Mouse (Mus musculus): ENCODE data around the gene Noct. TPM values are rescaled to one million over a fixed set of nuclear protein-coding genes. Genes with fewer than 3 reads are reported as not detected.

Noct gene
- polyA plus RNA-seq, 1 experiment from 2014 or later, result 7.0 TPM

DNA sequence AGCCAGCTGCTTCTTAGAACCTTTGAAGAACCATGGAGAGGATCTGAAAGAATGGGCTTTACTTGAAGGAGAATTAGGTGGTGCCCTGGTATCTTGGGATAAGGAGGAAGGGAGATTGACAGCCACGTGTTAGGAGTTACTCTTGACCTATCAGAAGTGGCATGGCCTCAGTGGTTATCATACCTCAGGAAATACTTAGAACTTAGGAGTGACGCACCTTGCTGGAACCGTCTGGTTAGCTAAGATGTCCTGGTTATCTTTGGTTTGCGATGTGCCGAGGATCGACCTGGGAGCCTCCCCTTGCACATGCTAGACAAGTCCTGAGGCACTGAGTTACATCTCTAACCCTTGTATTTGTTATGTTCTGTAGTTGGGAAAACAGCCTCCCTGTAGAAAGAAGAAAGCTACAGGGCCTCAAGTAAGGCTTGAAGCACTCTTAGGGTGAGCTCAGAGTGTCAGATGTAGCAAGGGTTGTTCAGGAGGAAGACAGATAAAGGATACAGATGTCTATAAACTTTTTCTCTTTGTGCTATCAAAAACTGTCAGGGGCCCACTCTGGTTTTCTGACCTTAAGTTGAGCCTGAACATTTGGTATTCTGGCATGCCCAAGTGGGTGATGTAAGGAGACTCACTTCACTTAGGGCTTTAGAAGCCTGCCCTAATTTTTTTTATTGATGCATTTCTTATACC, 6.0 kb downstream of the Noct start:
- H3K4me3 ChIP-seq (ENCODE audit: low read depth, low read length), result no peak overlapping the region
- H3K9me3 ChIP-seq (ENCODE audit: control insufficient read depth, low read length), result no peaks in the 10 kb centered on the region
- DNase-seq (ENCODE audit: low spot score) (no peak), ATAC-seq (replicated peaks; ENCODE audit: low FRiP score, low TSS enrichment, low read depth) (no peak)
- H3K36me3 ChIP-seq (ENCODE audit: control insufficient read depth, insufficient read depth, low read length), result no peaks in the 10 kb centered on the region
- H3K9ac ChIP-seq (ENCODE audit: low read length), result no peak overlapping the region
- H3K27me3 ChIP-seq (replicated peaks; ENCODE audit: control insufficient read depth, insufficient read depth, low read length), result no peaks in the 10 kb centered on the region
- no peak overlapping the region for H3K27ac ChIP-seq (ENCODE audit: low read depth)
- 86% methylated on average over 6 of the region's 6 CpGs for WGBS
- peaks cover 18% of the 10 kb centered on the region for H3K4me1 ChIP-seq (replicated peaks; ENCODE audit: control insufficient read depth, insufficient read depth, low read length)
- H3K4me2 ChIP-seq (ENCODE audit: low read length), result no peak overlapping the region

DNA sequence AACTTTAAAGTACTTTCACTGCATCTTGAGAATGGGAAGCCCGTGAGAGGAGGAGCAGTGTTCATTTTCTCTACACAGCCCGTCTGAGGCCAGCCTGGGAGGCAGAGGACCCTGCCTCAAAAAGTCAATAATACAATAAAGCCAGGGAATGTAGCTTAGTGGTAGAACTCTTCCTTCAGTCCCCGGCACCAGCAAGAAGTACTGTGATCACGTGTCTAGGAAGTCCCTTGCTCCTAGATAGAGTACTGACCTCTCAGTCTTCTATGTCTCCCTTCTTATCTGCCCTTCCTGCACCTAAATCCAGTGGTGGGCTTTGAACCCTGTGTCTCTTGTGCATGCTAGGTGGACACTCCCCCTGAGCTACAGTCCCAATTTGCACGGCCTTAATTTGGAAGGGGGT, 6.6 kb downstream of the Noct start:
- Histone ChIP-seq H3K4me2 (ENCODE audit: low read length) (no peak overlapping the region), H3K27ac (ENCODE audit: low read depth) (no peak overlapping the region; the same call in 1 of the 2 replicates), H3K9me3 (ENCODE audit: control insufficient read depth, low read length) (no peaks in the 10 kb centered on the region), H3K36me3 (ENCODE audit: control insufficient read depth, insufficient read depth, low read length) (no peaks in the 10 kb centered on the region), H3K4me1 (replicated peaks; ENCODE audit: control insufficient read depth, insufficient read depth, low read length) (peaks cover 12% of the 10 kb centered on the region), H3K27me3 (replicated peaks; ENCODE audit: control insufficient read depth, insufficient read depth, low read length) (no peaks in the 10 kb centered on the region), H3K4me3 (ENCODE audit: low read depth, low read length) (no peak overlapping the region), H3K9ac (ENCODE audit: low read length) (no peak overlapping the region)
- WGBS, result 69% methylated on average over 5 of the region's 5 CpGs
- DNase-seq (ENCODE audit: low spot score) (no peak), ATAC-seq (replicated peaks; ENCODE audit: low FRiP score, low TSS enrichment, low read depth) (no peak)

DNA sequence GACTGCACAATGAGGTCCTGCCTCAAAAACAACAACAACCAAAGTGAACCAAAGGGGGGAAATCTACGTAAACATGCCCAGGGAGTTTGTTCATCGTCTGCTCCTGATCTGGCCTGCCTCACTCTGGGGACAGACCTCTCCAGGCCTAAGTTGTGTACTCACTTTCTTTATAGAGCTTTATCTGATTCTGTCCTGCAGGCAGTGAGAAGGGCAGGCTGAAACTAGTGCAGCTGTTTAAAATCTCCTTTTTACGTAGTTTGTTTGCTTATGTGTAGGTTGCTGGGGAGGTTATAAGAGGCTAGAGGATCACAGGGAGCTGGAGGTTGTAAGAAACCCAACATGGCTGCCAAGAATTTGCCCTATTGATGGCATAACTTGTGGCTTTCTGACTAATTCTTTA, 7.3 kb downstream of the Noct start:
- Histone ChIP-seq H3K27ac (ENCODE audit: low read depth) (no peak overlapping the region; the same call in 1 of the 2 replicates), H3K4me1 (replicated peaks; ENCODE audit: control insufficient read depth, insufficient read depth, low read length) (peaks cover 10% of the 10 kb centered on the region), H3K27me3 (replicated peaks; ENCODE audit: control insufficient read depth, insufficient read depth, low read length) (no peaks in the 10 kb centered on the region), H3K4me3 (ENCODE audit: low read depth, low read length) (no peak overlapping the region), H3K9ac (ENCODE audit: low read length) (no peak overlapping the region), H3K36me3 (ENCODE audit: control insufficient read depth, insufficient read depth, low read length) (no peaks in the 10 kb centered on the region), H3K9me3 (ENCODE audit: control insufficient read depth, low read length) (no peaks in the 10 kb centered on the region), H3K4me2 (ENCODE audit: low read length) (no peak overlapping the region)
- no peak for DNase-seq (ENCODE audit: low spot score)
- 42% methylated on average over 3 of the region's 3 CpGs for WGBS
- ATAC-seq (replicated peaks; ENCODE audit: low FRiP score, low TSS enrichment, low read depth), result no peak

DNA sequence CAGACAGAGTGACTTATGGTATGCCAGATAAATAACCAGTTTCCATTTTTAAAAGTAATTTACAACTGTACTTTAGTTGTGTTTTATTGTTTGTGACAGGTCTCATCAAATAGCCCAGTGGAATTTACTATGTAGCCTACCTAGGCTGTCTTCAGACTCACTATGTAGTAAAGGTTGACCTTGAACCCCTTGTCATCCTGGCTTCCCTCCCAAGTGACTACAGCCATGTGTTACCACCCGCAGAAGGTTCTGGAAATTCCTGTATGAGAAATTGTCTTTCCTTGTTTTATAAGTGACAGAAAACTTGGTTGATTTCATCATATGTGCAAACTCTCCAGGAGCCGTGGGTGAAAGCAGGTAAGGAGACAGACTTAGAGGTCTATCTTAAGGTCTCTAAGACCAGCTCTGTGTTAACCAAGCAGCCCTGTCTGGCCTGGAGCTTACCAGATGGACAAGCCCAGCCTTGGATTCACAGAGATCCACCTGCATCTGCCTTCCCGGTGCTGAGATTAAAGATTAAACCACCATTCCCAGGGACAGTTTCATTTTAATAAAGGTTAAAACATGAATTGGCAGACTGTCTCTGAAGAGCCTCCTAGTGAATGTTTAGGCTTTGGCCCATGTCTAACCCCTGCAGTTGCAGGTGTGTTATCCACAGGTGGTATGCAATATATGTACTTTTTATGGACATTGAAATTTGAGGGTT, 8.1 kb downstream of the Noct start:
- H3K27ac ChIP-seq (ENCODE audit: low read depth), result no peak overlapping the region
- WGBS, result 93% methylated on average over 3 of the region's 3 CpGs
- H3K4me3 ChIP-seq (ENCODE audit: low read depth, low read length), result no peak overlapping the region
- H3K9me3 ChIP-seq (ENCODE audit: control insufficient read depth, low read length), result no peaks in the 10 kb centered on the region
- H3K9ac ChIP-seq (ENCODE audit: low read length), result no peak overlapping the region
- DNase-seq (ENCODE audit: low spot score) (no peak), ATAC-seq (replicated peaks; ENCODE audit: low FRiP score, low TSS enrichment, low read depth) (no peak)
- no peaks in the 10 kb centered on the region for H3K36me3 ChIP-seq (ENCODE audit: control insufficient read depth, insufficient read depth, low read length)
- H3K4me2 ChIP-seq (ENCODE audit: low read length), result no peak overlapping the region
- no peaks in the 10 kb centered on the region for H3K27me3 ChIP-seq (replicated peaks; ENCODE audit: control insufficient read depth, insufficient read depth, low read length)
- H3K4me1 ChIP-seq (replicated peaks; ENCODE audit: control insufficient read depth, insufficient read depth, low read length), result peaks cover 10% of the 10 kb centered on the region

DNA sequence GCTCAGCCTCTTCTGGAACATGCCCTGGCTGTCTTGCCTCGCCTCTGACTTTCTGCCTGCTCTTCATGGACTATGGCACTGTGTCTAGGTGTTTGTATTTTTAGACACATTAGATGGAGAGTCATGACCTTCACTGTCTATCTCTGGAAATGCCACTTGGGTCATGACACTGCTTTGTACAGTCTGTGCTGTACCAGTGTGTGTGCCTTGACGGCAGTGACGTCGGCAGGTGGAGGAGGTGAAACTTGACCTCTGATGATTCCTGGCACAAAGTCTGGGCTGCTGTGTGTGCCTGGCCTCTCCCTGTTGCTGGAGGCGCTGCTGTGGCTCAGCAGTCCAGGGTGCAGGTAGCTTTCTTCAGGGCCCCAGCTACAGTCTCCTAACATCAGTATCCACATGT, 9.2 kb downstream of the Noct start:
- H3K9me3 ChIP-seq (ENCODE audit: control insufficient read depth, low read length), result no peaks in the 10 kb centered on the region
- no peak overlapping the region for H3K4me2 ChIP-seq (ENCODE audit: low read length)
- no peaks in the 10 kb centered on the region for H3K27me3 ChIP-seq (replicated peaks; ENCODE audit: control insufficient read depth, insufficient read depth, low read length)
- no peak for DNase-seq (ENCODE audit: low spot score)
- H3K36me3 ChIP-seq (ENCODE audit: control insufficient read depth, insufficient read depth, low read length), result no peaks in the 10 kb centered on the region
- 0 out of 2 replicates have a peak, but pooled peaks have one; percentile 6 for ATAC-seq (replicated peaks; ENCODE audit: low FRiP score, low TSS enrichment, low read depth)
- no peak overlapping the region for H3K9ac ChIP-seq (ENCODE audit: low read length)
- peaks cover 10% of the 10 kb centered on the region for H3K4me1 ChIP-seq (replicated peaks; ENCODE audit: control insufficient read depth, insufficient read depth, low read length)
- no peak overlapping the region for H3K4me3 ChIP-seq (ENCODE audit: low read depth, low read length)
- H3K27ac ChIP-seq (ENCODE audit: low read depth), result 0 out of 2 replicates have a peak overlapping the region, but pooled peaks have one; percentile 16
- WGBS, result 42% methylated on average over 5 of the region's 5 CpGs

DNA sequence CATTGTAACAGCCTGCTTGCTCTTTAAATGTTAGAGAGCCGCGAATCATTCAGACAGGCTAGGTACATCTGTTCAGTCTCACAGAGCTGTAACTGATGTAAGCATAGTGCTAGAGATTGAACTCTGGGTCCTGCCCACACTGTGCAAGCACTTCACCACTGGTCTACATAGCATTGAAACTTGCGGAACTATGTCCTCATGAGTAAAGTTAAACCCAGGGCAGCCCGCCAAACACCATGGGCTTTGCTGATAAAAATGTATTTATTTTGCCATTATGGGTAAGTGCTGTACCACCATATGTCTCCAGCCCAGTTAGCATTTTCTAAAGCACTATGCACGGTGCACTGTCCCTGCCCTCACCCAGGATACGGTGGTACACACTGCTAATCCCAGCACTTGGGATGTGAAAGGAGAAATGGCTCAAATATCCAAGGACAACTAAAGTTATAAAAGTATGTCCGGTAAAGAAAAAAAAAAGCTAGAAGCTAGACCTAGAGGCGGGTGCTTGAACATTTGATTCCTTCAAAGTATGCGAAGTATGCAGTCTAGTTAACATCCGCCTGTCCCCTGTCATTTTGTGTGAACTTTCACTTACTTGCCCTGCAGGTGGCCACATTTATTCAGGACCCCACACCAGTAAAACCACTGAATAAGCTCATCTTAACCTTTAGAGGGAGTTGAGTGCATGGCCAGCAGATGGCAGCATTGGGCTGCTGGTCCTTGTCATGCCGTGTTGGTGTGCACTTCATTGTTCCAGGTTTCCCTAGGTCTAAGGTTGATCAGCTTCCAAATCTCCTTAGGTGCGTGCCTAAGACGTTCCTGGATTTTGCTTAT, 9.9 kb downstream of the Noct start:
- Histone ChIP-seq H3K36me3 (ENCODE audit: control insufficient read depth, insufficient read depth, low read length) (no peaks in the 10 kb centered on the region), H3K4me2 (ENCODE audit: low read length) (peak overlapping the region; percentile 12; the same call in 1 of the 2 replicates)

DNA sequence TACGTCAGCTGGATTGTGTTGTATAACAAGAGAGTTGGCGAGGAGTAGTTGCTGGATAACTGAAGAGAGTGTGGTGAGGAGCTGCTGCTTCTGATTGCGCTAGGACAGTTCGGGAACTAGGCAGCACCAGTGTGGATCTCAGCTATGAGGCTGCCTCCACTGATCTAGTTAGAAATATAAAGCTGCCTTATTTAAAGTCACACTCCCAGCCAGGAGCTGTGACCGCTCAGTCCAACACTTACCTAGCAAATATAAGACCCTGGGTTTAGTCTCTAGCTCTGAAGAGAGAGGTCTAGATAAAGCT, 10.5 kb downstream of the Noct start:
- no peak for DNase-seq (ENCODE audit: low spot score)
- WGBS, result 75% methylated on average over 5 of the region's 5 CpGs
- Histone ChIP-seq H3K27me3 (replicated peaks; ENCODE audit: control insufficient read depth, insufficient read depth, low read length) (no peaks in the 10 kb centered on the region), H3K9ac (ENCODE audit: low read length) (no peak overlapping the region), H3K4me2 (ENCODE audit: low read length) (no peak overlapping the region), H3K9me3 (ENCODE audit: control insufficient read depth, low read length) (no peaks in the 10 kb centered on the region), H3K4me3 (ENCODE audit: low read depth, low read length) (no peak overlapping the region), H3K27ac (ENCODE audit: low read depth) (no peak overlapping the region), H3K4me1 (replicated peaks; ENCODE audit: control insufficient read depth, insufficient read depth, low read length) (peaks cover 10% of the 10 kb centered on the region), H3K36me3 (ENCODE audit: control insufficient read depth, insufficient read depth, low read length) (no peaks in the 10 kb centered on the region)
- no peak; the same call in 1 of the 2 replicates for ATAC-seq (replicated peaks; ENCODE audit: low FRiP score, low TSS enrichment, low read depth)

More for the DNA sequence above, 9.9 kb downstream of the Noct start:
- DNase-seq (ENCODE audit: low spot score), result peak; percentile 93
- Histone ChIP-seq H3K27me3 (replicated peaks; ENCODE audit: control insufficient read depth, insufficient read depth, low read length) (no peaks in the 10 kb centered on the region), H3K9ac (ENCODE audit: low read length) (no peak overlapping the region), H3K27ac (ENCODE audit: low read depth) (0 out of 2 replicates have a peak overlapping the region, but pooled peaks have one; percentile 16), H3K4me3 (ENCODE audit: low read depth, low read length) (no peak overlapping the region), H3K4me1 (replicated peaks; ENCODE audit: control insufficient read depth, insufficient read depth, low read length) (peaks cover 10% of the 10 kb centered on the region), H3K9me3 (ENCODE audit: control insufficient read depth, low read length) (no peaks in the 10 kb centered on the region)
- 25% methylated on average over 13 of the region's 13 CpGs for WGBS
- ATAC-seq (replicated peaks; ENCODE audit: low FRiP score, low TSS enrichment, low read depth), result peak; percentile 81

DNA sequence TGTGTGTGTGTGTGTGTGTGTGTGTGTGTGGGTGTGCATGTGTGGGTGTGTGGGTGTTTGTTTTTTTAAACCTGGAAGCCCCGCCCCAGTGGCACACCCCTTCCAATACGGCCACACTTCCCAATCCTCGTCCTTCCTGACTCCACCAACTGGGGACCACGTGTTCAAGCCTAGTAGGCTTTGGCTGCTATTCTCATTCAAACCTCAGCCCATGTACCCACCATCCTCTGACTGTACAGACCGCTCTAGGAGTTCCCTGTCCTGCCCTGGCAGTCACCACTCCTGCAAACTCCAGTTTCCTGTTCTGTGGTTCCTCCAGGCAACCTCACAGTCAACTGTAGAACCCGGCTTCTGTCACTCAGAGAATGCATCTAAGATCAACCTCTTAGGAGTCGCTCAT, 14.3 kb downstream of the Noct start:
- Histone ChIP-seq H3K4me1 (replicated peaks; ENCODE audit: control insufficient read depth, insufficient read depth, low read length) (peaks cover 8% of the 10 kb centered on the region), H3K9me3 (ENCODE audit: control insufficient read depth, low read length) (no peaks in the 10 kb centered on the region), H3K4me2 (ENCODE audit: low read length) (no peak overlapping the region), H3K9ac (ENCODE audit: low read length) (no peak overlapping the region), H3K27me3 (replicated peaks; ENCODE audit: control insufficient read depth, insufficient read depth, low read length) (no peaks in the 10 kb centered on the region), H3K27ac (ENCODE audit: low read depth) (no peak overlapping the region), H3K36me3 (ENCODE audit: control insufficient read depth, insufficient read depth, low read length) (no peaks in the 10 kb centered on the region), H3K4me3 (ENCODE audit: low read depth, low read length) (no peak overlapping the region)
- 88% methylated on average over 7 of the region's 7 CpGs for WGBS
- DNase-seq (ENCODE audit: low spot score), result no peak
- no peak for ATAC-seq (replicated peaks; ENCODE audit: low FRiP score, low TSS enrichment, low read depth)

All from intestine, embryonic 14.5 days (tissue).